Mouse (Mus musculus) erythroblast, embryonic 14.5 days (primary cell): ENCODE data around the gene Gm37240. TPM values are rescaled to one million over a fixed set of nuclear protein-coding genes. Genes with fewer than 3 reads are reported as not detected.

Experiments used
- H3K27me3 ChIP-seq: 2 replicates; pipeline ENCODE4 v1.6.1; 2012; ENCODE audit warnings: inconsistent platforms; ENCODE audit not compliant: control insufficient read depth
- H3K36me3 ChIP-seq: 2 replicates; pipeline ENCODE4 v1.6.1; 2012; ENCODE audit warnings: mild to moderate bottlenecking, inconsistent platforms; ENCODE audit not compliant: control insufficient read depth
- H3K4me1 ChIP-seq: 2 replicates; pipeline ENCODE4 v1.6.1; 2012; ENCODE audit warnings: inconsistent platforms; ENCODE audit not compliant: control insufficient read depth
- H3K4me3 ChIP-seq: replicated peaks from 2 replicates; pipeline ENCODE3; 2012; ENCODE audit warnings: moderate library complexity, mild to moderate bottlenecking, inconsistent platforms
- H3K9me3 ChIP-seq: 2 replicates; pipeline ENCODE4 v1.6.1; 2012; ENCODE audit warnings: low read length, inconsistent platforms, mixed read lengths; ENCODE audit not compliant: control insufficient read depth
- GATA1 ChIP-seq: IDR thresholded peaks from 2 replicates; pipeline ENCODE4 v1.6.1; 2012; ENCODE audit warnings: low read length, inconsistent platforms, mixed read lengths
- TAL1 ChIP-seq: IDR thresholded peaks from 3 replicates; pipeline ENCODE4 v1.6.1; 2012; ENCODE audit warnings: low read length, inconsistent platforms, mixed read lengths
- polyA plus RNA-seq: library from polyadenylated mRNA; stranded (reverse); fragments of >175 nt; gene quantifications from 2 replicates; pipeline ENCODE4 v1.2.3, GENCODE M21; 2012

Gene Gm37240
- polyA plus RNA-seq, 1 experiment = not detected

GRCm38 (mm10) chr3:85601841-85602305, 285.4 kb downstream of the Gm37240 start:
- TF ChIP-seq GATA1 (no peak), TAL1 (no peak)
- H3K4me1 ChIP-seq = no peaks in the 10 kb centered on the region
- no peak overlapping the region for H3K4me3 ChIP-seq
- peaks cover 11% of the 10 kb centered on the region for H3K36me3 ChIP-seq
- H3K9me3 ChIP-seq = no peaks in the 10 kb centered on the region
- H3K27me3 ChIP-seq = no peaks in the 10 kb centered on the region

GRCm38 (mm10) chr3:85599526-85599925, 287.8 kb downstream of the Gm37240 start:
- H3K4me1 ChIP-seq = no peaks in the 10 kb centered on the region
- no peak for TF ChIP-seq GATA1
- TF ChIP-seq TAL1 = no peak
- H3K9me3 ChIP-seq = no peaks in the 10 kb centered on the region
- no peaks in the 10 kb centered on the region for H3K27me3 ChIP-seq
- no peak overlapping the region for H3K4me3 ChIP-seq
- H3K36me3 ChIP-seq = peaks cover 1% of the 10 kb centered on the region

- Histone ChIP-seq H3K4me1 (peaks cover 20% of the 10 kb centered on the region), H3K36me3 (peaks cover 3% of the 10 kb centered on the region), H3K4me3 (no peak overlapping the region), H3K9me3 (no peaks in the 10 kb centered on the region), H3K27me3 (no peaks in the 10 kb centered on the region)
- no peak for TF ChIP-seq GATA1
- no peak for TF ChIP-seq TAL1
These were observed 292.9 kb downstream of the Gm37240 start for GRCm38 (mm10) chr3:85594452-85594851.

GRCm38 (mm10) chr3:85592640-85593252, 294.6 kb downstream of the Gm37240 start:
- no peaks in the 10 kb centered on the region for H3K9me3 ChIP-seq
- no peak overlapping the region for H3K4me3 ChIP-seq
- TF ChIP-seq TAL1 (no peak), GATA1 (no peak)
- H3K4me1 ChIP-seq = peaks cover 33% of the 10 kb centered on the region
- H3K27me3 ChIP-seq = no peaks in the 10 kb centered on the region
- peaks cover 3% of the 10 kb centered on the region for H3K36me3 ChIP-seq

- no peaks in the 10 kb centered on the region for H3K27me3 ChIP-seq
- H3K9me3 ChIP-seq = no peaks in the 10 kb centered on the region
- TF ChIP-seq GATA1 = no peak
- no peak for TF ChIP-seq TAL1
- H3K4me3 ChIP-seq = no peak overlapping the region
- peaks cover 3% of the 10 kb centered on the region for H3K36me3 ChIP-seq
- peaks cover 39% of the 10 kb centered on the region for H3K4me1 ChIP-seq
These were observed 295.3 kb downstream of the Gm37240 start for GRCm38 (mm10) chr3:85592067-85592466.

- Histone ChIP-seq H3K4me1 (peaks cover 55% of the 10 kb centered on the region), H3K36me3 (peaks cover 6% of the 10 kb centered on the region)
- TF ChIP-seq GATA1 = no peak
- TF ChIP-seq TAL1 = no peak
These were observed 297.1 kb downstream of the Gm37240 start for GRCm38 (mm10) chr3:85590090-85590754.

GRCm38 (mm10) chr3:85588701-85589100, 298.6 kb downstream of the Gm37240 start:
- Histone ChIP-seq H3K27me3 (no peaks in the 10 kb centered on the region), H3K4me1 (peaks cover 70% of the 10 kb centered on the region), H3K9me3 (no peaks in the 10 kb centered on the region), H3K36me3 (peaks cover 10% of the 10 kb centered on the region), H3K4me3 (no peak overlapping the region)
- TF ChIP-seq GATA1 = no peak
- TF ChIP-seq TAL1 = no peak

More at GRCm38 (mm10) chr3:85590090-85590754, 297.1 kb downstream of the Gm37240 start:
- Histone ChIP-seq H3K4me3 (no peak overlapping the region), H3K27me3 (no peaks in the 10 kb centered on the region), H3K9me3 (no peaks in the 10 kb centered on the region)

- TF ChIP-seq TAL1 (no peak), GATA1 (no peak)
- Histone ChIP-seq H3K9me3 (no peaks in the 10 kb centered on the region), H3K4me3 (no peak overlapping the region), H3K4me1 (peaks cover 63% of the 10 kb centered on the region), H3K27me3 (no peaks in the 10 kb centered on the region), H3K36me3 (peaks cover 22% of the 10 kb centered on the region)
These were observed 302.4 kb downstream of the Gm37240 start for GRCm38 (mm10) chr3:85584966-85585365.

GRCm38 (mm10) chr3:85583194-85583593, 304.1 kb downstream of the Gm37240 start:
- Histone ChIP-seq H3K4me1 (peaks cover 47% of the 10 kb centered on the region), H3K27me3 (no peaks in the 10 kb centered on the region), H3K9me3 (no peaks in the 10 kb centered on the region), H3K36me3 (peaks cover 21% of the 10 kb centered on the region), H3K4me3 (no peak overlapping the region)
- no peak for TF ChIP-seq TAL1
- no peak for TF ChIP-seq GATA1
